Mouse (Mus musculus): ENCODE data around the gene Hdlbp. TPM values are rescaled to one million over a fixed set of nuclear protein-coding genes. Genes with fewer than 3 reads are reported as not detected.
A peak's percentile ranks its signal among the peaks of the same experiment; 100 is the strongest.

Hdlbp gene
- total and polyA plus RNA-seq, 3 experiments: 141 to 1,954 (median 271) TPM

DNA sequence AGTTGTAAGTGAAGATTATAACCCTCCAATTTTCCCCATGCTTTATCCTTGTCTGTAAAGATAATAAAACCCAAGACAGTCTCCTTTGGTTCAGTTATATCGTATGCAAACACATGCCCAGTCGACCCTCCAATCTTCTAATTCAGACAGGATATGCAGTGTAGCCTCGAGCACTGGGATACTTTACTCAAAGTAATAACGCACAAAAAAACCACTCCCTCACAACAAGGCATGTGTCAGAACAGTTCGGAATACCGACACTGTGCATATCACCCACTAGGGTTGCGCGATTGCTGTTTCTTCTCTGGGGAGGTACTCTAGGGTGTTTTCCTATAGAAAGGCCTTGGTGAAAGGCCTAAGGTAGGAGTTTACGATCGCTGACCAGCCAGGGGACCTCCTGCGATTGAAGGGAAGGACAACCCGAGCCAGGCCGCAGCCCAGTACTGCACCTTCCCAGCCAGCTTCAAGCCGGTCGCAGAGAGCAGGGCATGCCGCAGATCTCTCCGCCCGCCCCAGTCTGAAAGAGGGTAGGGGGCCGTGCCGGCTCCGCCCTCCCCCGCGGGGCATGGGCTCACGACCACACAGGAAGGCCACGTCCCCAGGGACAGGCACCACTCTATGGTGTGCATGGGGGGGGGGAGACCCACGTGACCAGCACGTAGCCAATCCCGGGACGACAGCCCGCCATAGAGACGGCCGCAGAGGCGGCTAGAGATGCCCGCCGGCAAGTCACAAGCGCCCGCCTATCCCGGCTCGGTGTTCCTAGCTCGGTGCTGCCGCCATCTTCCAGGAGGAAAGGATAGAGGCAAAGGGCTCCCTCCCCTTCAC lies 643 bp downstream of the Hdlbp start (continued):
- TF ChIP-seq TBP (IDR thresholded peaks at IDR 0.05; ENCODE audit: low read depth, low read length) (no peak), ETS1 (IDR thresholded peaks at IDR 0.05; ENCODE audit: low read depth, low read length) (peak; percentile 39), UBTF (IDR thresholded peaks at IDR 0.05; ENCODE audit: borderline replicate concordance, insufficient read depth, low read depth, low read length) (no peak), ZMIZ1 (IDR thresholded peaks at IDR 0.05; ENCODE audit: low read depth, low read length) (no peak; the same call in 1 of the 2 replicates)

DNA sequence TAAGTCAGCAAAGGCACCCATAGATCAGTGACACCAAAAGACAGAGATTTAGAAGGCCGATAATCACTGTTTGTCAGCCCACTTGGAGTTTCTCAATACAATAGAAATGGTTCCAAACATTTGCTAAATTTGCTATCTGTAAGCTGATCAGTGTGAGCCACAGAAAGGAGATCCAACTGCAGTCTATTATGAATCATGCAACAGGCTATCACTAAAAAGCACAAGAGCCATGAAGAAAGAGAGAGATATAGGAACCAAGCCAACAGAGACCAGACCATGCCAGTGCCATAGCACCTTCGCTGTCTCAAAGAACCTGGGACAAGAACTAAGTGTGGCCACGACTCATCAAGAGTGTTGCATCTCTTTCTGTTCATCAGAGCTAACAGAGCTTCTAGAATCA lies 2.9 kb downstream of the Hdlbp start:
- no peak overlapping the region for H3K9ac ChIP-seq (ENCODE audit: control insufficient read depth, low read depth, low read length, poor library complexity, severe bottlenecking)
- no peaks in the 10 kb centered on the region for H3K27me3 ChIP-seq (ENCODE audit: control insufficient read depth in 1 of 2, insufficient read depth in 2 of 2, low read length in 2 of 2)
- TF ChIP-seq TAL1 (IDR thresholded peaks at IDR 0.05; ENCODE audit: low read length) (peak; percentile 12; the same call in 1 of the 2 replicates), ETS1 (IDR thresholded peaks at IDR 0.05; ENCODE audit: low read depth, low read length) (0 out of 2 replicates have a peak, but pooled peaks have one; percentile 41), POLR2A (IDR thresholded peaks at IDR 0.05; ENCODE audit: control insufficient read depth in 1 of 2, insufficient read depth in 1 of 2, low read depth in 1 of 2, low read length in 2 of 2, poor library complexity in 1 of 2) (no peak), ZNF384 (IDR thresholded peaks at IDR 0.05; ENCODE audit: low read depth, low read length) (no peak), SMC3 (IDR thresholded peaks at IDR 0.05; ENCODE audit: low read depth, low read length) (0 out of 2 replicates have a peak, but pooled peaks have one; percentile 1), ZKSCAN1 (IDR thresholded peaks at IDR 0.05; ENCODE audit: low read depth, low read length) (no peak), POLR2AphosphoS5 (IDR thresholded peaks at IDR 0.05; ENCODE audit: borderline replicate concordance, low read depth, low read length) (no peak), MXI1 (IDR thresholded peaks at IDR 0.05; ENCODE audit: low read depth, low read length) (no peak), E2F4 (IDR thresholded peaks at IDR 0.05; ENCODE audit: borderline replicate concordance, low read depth, low read length) (no peak), RCOR1 (IDR thresholded peaks at IDR 0.05; ENCODE audit: low read depth, low read length) (no peak; the same call in 1 of the 2 replicates), MAX (IDR thresholded peaks at IDR 0.05; ENCODE audit: low read length) (0 out of 2 replicates have a peak, but pooled peaks have one; percentile 17), NRF1 (IDR thresholded peaks at IDR 0.05; ENCODE audit: insufficient read depth, low read depth, low read length, poor library complexity, severe bottlenecking) (no peak), CHD2 (IDR thresholded peaks at IDR 0.05; ENCODE audit: low read length) (no peak), SIN3A (IDR thresholded peaks at IDR 0.05; ENCODE audit: low read length) (no peak; the same call in 1 of the 2 replicates), EP300 (IDR thresholded peaks at IDR 0.05; ENCODE audit: low read depth in 1 of 2, low read length in 2 of 2) (peak; percentile 36 to 38; a peak in 2 of 4 replicates), GATA1 (IDR thresholded peaks at IDR 0.05; ENCODE audit: low read depth, low read length) (peak; percentile 83), TCF12 (IDR thresholded peaks at IDR 0.05; ENCODE audit: low read depth, low read length) (0 out of 2 replicates have a peak, but pooled peaks have one; percentile 17), KAT2A (conservative IDR thresholded peaks at IDR 0.05; ENCODE audit: low read depth, low read length) (no peak), JUND (IDR thresholded peaks at IDR 0.05; ENCODE audit: low read depth, low read length) (no peak), CTCF (IDR thresholded peaks at IDR 0.05 in 2 of 3, conservative IDR thresholded peaks at IDR 0.05 in 1 of 3; ENCODE audit: control insufficient read depth in 1 of 3, insufficient read depth in 1 of 3, low read depth in 2 of 3, low read length in 3 of 3, poor library complexity in 1 of 3, severe bottlenecking in 1 of 3) (no peak)
- H3K27ac ChIP-seq (ENCODE audit: control insufficient read depth, low read depth, low read length): no peak overlapping the region
- DNase-seq (ENCODE audit: low read depth, low spot score): peak; percentile 61
- no peaks in the 10 kb centered on the region for H3K9me3 ChIP-seq (replicated peaks; ENCODE audit: insufficient read depth, low read length)
- H3K4me1 ChIP-seq (ENCODE audit: control insufficient read depth in 1 of 2, insufficient read depth in 2 of 2, low read length in 2 of 2): peaks cover 13 to 21% of the 10 kb centered on the region in 2 experiments
- H3K79me2 ChIP-seq (ENCODE audit: control insufficient read depth, insufficient read depth, low read length, poor library complexity): peaks cover 72% of the 10 kb centered on the region
- no peak overlapping the region for H3K4me3 ChIP-seq (ENCODE audit: control insufficient read depth in 1 of 2, insufficient read depth in 1 of 2, low read depth in 2 of 2, low read length in 2 of 2)
- H3K36me3 ChIP-seq (ENCODE audit: control insufficient read depth in 1 of 2, insufficient read depth in 2 of 2, low read length in 2 of 2): peaks cover 0 to 35% of the 10 kb centered on the region in 2 experiments; a peak in 3 of 4 replicates
